Mouse (Mus musculus): ENCODE measurements around the gene Rfesd. TPM values are rescaled to one million over a fixed set of nuclear protein-coding genes. Genes with fewer than 3 reads are reported as not detected.

Gene Rfesd
- polyA plus RNA-seq, 1 experiment from 2014 or later: 27.9 TPM

DNA sequence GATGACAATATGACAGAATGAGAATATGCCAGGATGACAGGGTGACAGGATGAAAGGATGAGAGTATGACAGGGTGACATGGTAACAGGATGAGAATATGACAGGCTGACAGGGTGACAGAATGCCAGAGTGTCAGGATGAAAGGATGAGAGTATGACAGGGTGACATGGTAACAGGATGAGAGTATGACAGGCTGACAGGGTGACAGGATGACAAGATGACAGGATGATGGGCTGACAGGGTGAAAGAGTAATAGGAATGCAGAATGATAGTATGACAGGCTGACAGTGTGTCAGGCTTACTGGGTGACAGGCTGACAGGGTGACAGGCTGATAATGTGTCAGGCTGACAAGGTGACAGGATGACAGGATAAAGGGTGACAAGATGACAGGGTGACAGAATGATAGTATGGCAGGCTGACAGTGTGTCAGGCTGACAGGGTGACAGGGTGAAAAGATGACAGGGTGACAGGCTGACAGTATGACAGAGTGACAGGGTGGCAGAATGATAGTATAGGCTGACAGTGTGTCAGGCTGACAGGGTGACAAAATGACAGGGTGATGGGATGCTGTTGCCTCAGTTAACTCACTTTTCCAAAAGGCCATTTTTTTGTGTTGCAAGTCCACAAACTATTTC lies 63.0 kb downstream of the Rfesd start:
- H3K27ac ChIP-seq (ENCODE audit: low read depth, low read length): no peak overlapping the region
- H3K4me2 ChIP-seq (ENCODE audit: low read length): no peak overlapping the region
- H3K4me1 ChIP-seq (ENCODE audit: control insufficient read depth, insufficient read depth, low read length): no peaks in the 10 kb centered on the region
- H3K9ac ChIP-seq (ENCODE audit: low read length): no peak overlapping the region
- H3K27me3 ChIP-seq (replicated peaks; ENCODE audit: control insufficient read depth, insufficient read depth, low read length): no peaks in the 10 kb centered on the region
- H3K4me3 ChIP-seq (ENCODE audit: low read depth, low read length): no peak overlapping the region
- DNase-seq (ENCODE audit: low spot score) (no peak), ATAC-seq (no peak)
- H3K9me3 ChIP-seq (replicated peaks; ENCODE audit: control insufficient read depth, low read length): no peaks in the 10 kb centered on the region
- no peaks in the 10 kb centered on the region for H3K36me3 ChIP-seq (ENCODE audit: control insufficient read depth, insufficient read depth, low read length)

Other genes with a start within 250 kb of the Rfesd start
- 37.3 and 37.7 TPM in 2 replicates for gene Glrx, start 178.9 kb downstream of the Rfesd start, polyA plus RNA-seq (2014; fragmentation: Nextera tagmentation; extraction: Ambion mirVana)
- gene Rhobtb3, start 74.8 kb downstream of the Rfesd start, polyA plus RNA-seq (2014; fragmentation: Nextera tagmentation; extraction: Ambion mirVana): 38.3 and 40.2 TPM in 2 replicates
- gene Spata9, start 51.6 kb downstream of the Rfesd start, polyA plus RNA-seq (2014; fragmentation: Nextera tagmentation; extraction: Ambion mirVana): 2.2 and 2.4 TPM in 2 replicates
- 0.83 and 1.2 TPM in 2 replicates for gene Gpr150, start 38.3 kb upstream of the Rfesd start, polyA plus RNA-seq (2014; fragmentation: Nextera tagmentation; extraction: Ambion mirVana)
- gene Arsk, start 79.9 kb upstream of the Rfesd start, polyA plus RNA-seq (2014; fragmentation: Nextera tagmentation; extraction: Ambion mirVana): 4.6 and 6.0 TPM in 2 replicates
- 11.9 and 15.7 TPM in 2 replicates for gene Ttc37, start 80.0 kb upstream of the Rfesd start, polyA plus RNA-seq (2014; fragmentation: Nextera tagmentation; extraction: Ambion mirVana)